39 mouse cellular contexts compared by ENCODE assay signal in the genomic region with DNA sequence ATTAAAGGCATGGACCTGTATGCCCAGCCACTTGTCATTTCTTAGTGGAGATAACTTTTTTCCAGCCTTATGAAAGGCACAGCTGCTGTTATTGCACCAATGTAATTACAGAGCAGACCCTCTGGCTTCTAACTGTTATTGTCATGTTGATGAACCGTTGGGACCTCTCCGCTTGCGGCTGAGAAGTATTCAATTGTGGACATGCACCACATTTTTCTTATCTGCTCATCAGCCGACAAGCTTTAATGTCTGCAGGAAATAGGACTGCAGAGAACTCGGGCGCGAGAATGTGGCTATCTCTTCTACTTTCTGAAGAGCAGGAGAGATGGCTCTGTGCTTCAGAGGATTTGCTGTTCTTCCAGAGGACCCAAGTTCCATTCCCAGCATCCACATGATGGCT. TPM values are rescaled to one million over a fixed set of nuclear protein-coding genes. Genes with fewer than 3 reads are reported as not detected.
"Had no signal": no experiment of that assay in that cellular context is flagged by ENCODE, and none has a peak within 500 bp of the region (broad histone marks: within the 10 kb centered on the region; RNA-seq: fewer than 3 reads in every experiment).

No protein-coding gene starts in this region.

- DNase-seq: gastrocnemius, postnatal 14 days; gastrocnemius, postnatal 36 days; heart, adult 18-20 months; heart, postnatal 14 days; heart, postnatal 36 days; kidney, adult 11 months; kidney, adult 2 months; kidney, adult 9 months; kidney, postnatal 14 days; kidney, postnatal 36 days had no signal

- H3K27ac ChIP-seq: heart, embryonic 10.5 days; hindbrain, embryonic 14.5 days; hindbrain, postnatal 0 days; kidney, embryonic 15.5 days; kidney, postnatal 0 days; layer of hippocampus, adult 2 months; left cerebral cortex, adult 2 months; limb, embryonic 13.5 days; limb, embryonic 15.5 days; liver, embryonic 12.5 days; liver, embryonic 14.5 days had no signal

- H3K9ac ChIP-seq: heart, embryonic 12.5 days; hindbrain, embryonic 14.5 days; kidney, embryonic 15.5 days; limb, embryonic 13.5 days; limb, embryonic 15.5 days; liver, embryonic 12.5 days; liver, embryonic 14.5 days had no signal

- H3K4me1 ChIP-seq: heart, embryonic 10.5 days; heart, embryonic 12.5 days; kidney, embryonic 15.5 days; limb, embryonic 13.5 days; limb, embryonic 15.5 days; liver, embryonic 12.5 days had no signal

- H3K4me2 ChIP-seq: heart, embryonic 12.5 days; hindbrain, embryonic 14.5 days; kidney, embryonic 15.5 days; limb, embryonic 13.5 days; limb, embryonic 15.5 days; liver, embryonic 12.5 days had no signal

- H3K4me3 ChIP-seq: heart, embryonic 10.5 days; heart, embryonic 12.5 days; kidney, embryonic 15.5 days; layer of hippocampus, adult 2 months; left cerebral cortex, adult 2 months; limb, embryonic 13.5 days; limb, embryonic 15.5 days; liver, embryonic 12.5 days had no signal

- H3K36me3 ChIP-seq: heart, embryonic 10.5 days; heart, embryonic 12.5 days; kidney, embryonic 15.5 days; limb, embryonic 13.5 days; limb, embryonic 15.5 days; liver, embryonic 12.5 days had no signal

- H3K9me3 ChIP-seq: heart, embryonic 10.5 days; heart, embryonic 12.5 days; kidney, embryonic 15.5 days; limb, embryonic 13.5 days; limb, embryonic 15.5 days; liver, embryonic 12.5 days had no signal

- ATAC-seq: hindbrain, postnatal 0 days; intestine, embryonic 16.5 days; liver, embryonic 12.5 days had no signal

- H3K27me3 ChIP-seq: heart, embryonic 12.5 days; kidney, embryonic 15.5 days; limb, embryonic 13.5 days; limb, embryonic 15.5 days; liver, embryonic 12.5 days had no signal

RNA-seq across cellular contexts. Expression of gene Gm17490, which starts 59.8 kb away (rescaled TPM):
- total RNA-seq: gastrocnemius, adult 18-20 months; gastrocnemius, adult 8-10 months; gastrocnemius, postnatal 14 days; gastrocnemius, postnatal 36 days; heart, adult 18-20 months; heart, adult 8-10 months; heart, postnatal 14 days; heart, postnatal 36 days; hematopoietic stem cell, adult 5-6 weeks; hindbrain, postnatal 0 days; layer of hippocampus, adult 2 months; layer of hippocampus, postnatal 10 days; layer of hippocampus, postnatal 25 days; left cerebral cortex, adult 2 months; left cerebral cortex, postnatal 14 days; left cerebral cortex, postnatal 36 days; liver, adult 2 months had no signal
- polyA plus RNA-seq: gonadal fat pad, adult 2 months; heart, embryonic 10.5 days; heart, embryonic 12.5 days; heart, embryonic 14.5 days; heart, embryonic 16.5 days; hindbrain, embryonic 11.5 days; hindbrain, embryonic 14.5 days; hindbrain, postnatal 0 days; intestine, embryonic 14.5 days; intestine, embryonic 16.5 days; kidney, adult 2 months; kidney, embryonic 15.5 days; kidney, postnatal 0 days; large intestine, adult 2 months; limb, embryonic 11.5 days; limb, embryonic 13.5 days; limb, embryonic 15.5 days; liver, adult 2 months; liver, embryonic 12.5 days; liver, embryonic 14.5 days had no signal
